Mouse (Mus musculus): ENCODE results near the gene Klk1b9. TPM values are rescaled to one million over a fixed set of nuclear protein-coding genes. Genes with fewer than 3 reads are reported as not detected.

The Klk1b9 gene
- not detected for total RNA-seq (2023)

GRCm38 (mm10) chr7:43975761-43976160, at the start of gene Klk1b9:
TSS of gene Klk1b9 (plus strand) at chr7:43976061.

GRCm38 (mm10) chr7:43933440-43933839, 42.4 kb upstream of the Klk1b9 start, which contains the start of gene Klk15:
TSS of gene Klk15 (plus strand) at chr7:43933740.

GRCm38 (mm10) chr7:43950364-43950763, 25.5 kb upstream of the Klk1b9 start, which contains the start of gene Klk1b8:
TSS of gene Klk1b8 (plus strand) at chr7:43950664.

DNA sequence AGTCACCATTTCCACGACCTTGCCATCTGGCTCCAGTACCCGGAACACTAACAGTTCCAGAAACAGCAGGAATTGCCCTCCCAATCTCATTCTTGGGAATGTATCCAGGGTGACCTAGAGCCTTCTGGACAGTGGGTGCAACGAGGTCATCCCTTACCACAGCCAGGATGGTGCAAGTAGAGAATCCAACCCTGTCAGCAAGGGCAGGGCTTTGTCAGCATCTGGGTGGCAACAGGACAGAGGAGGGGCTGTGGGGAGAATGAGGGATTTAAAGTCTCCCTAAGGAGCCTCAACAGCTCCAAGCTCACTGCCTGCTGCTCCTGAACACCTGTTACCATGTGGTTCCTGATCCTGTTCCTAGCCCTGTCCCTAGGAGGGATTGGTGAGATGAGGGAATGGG, 9.4 kb upstream of the Klk1b9 start, which contains the start of gene Klk1b1:
Gene Klk1b1 (plus strand): TSS at position 301 of the 400 bp plus-strand sequence.

GRCm38 (mm10) chr7:43995577-43995976, 19.7 kb downstream of the Klk1b9 start, which contains the start of gene Klk1b11:
TSS of gene Klk1b11 (plus strand) at chr7:43995877.

DNA sequence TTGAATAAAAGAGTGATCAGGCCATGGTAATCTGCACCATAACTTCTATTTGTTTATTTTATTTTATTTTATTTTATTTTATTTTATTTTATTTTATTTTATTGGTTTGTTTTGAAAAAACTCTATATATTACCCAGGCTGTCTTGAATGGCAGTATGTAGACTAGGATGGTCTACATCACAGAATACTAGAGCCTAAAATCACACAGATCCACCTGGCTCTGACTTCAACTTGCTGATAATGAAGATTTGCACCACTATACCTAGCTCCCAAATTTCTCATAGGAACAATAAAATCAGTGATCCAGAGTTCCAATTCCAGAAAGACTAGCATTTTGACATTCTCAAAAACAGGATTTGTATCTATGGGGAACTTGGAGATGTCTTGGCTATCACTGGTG, 36.0 kb downstream of the Klk1b9 start, which contains the start of gene Klk1b26:
Gene Klk1b26 (plus strand): TSS at position 301 of the 400 bp plus-strand sequence.

Other genes with a start within 250 kb of the Klk1b9 start
- gene Klk12, start 207.2 kb upstream of the Klk1b9 start, total RNA-seq (2023) = not detected
- not detected for gene Klk11, start 201.5 kb upstream of the Klk1b9 start, total RNA-seq (2023)
- not detected for gene Klk10, start 195.0 kb upstream of the Klk1b9 start, total RNA-seq (2023)
- gene Klk9, start 184.2 kb upstream of the Klk1b9 start, total RNA-seq (2023) = not detected
- gene Klk8, start 178.5 kb upstream of the Klk1b9 start, total RNA-seq (2023) = 230 TPM
- 1.2 TPM for gene Klk7, start 164.8 kb upstream of the Klk1b9 start, total RNA-seq (2023)
- gene Klk6, start 151.6 kb upstream of the Klk1b9 start, total RNA-seq (2023) = not detected
- gene Klk5, start 134.1 kb upstream of the Klk1b9 start, total RNA-seq (2023) = not detected
- not detected for gene Klk4, start 94.9 kb upstream of the Klk1b9 start, total RNA-seq (2023)
- not detected for gene Klk15, start 42.3 kb upstream of the Klk1b9 start, total RNA-seq (2023)
- gene Klk1b8, start 25.4 kb upstream of the Klk1b9 start, total RNA-seq (2023) = not detected
- not detected for gene Klk1b1, start 9.3 kb upstream of the Klk1b9 start, total RNA-seq (2023)
- not detected for gene Klk1b11, start 19.8 kb downstream of the Klk1b9 start, total RNA-seq (2023)
- gene Klk1b26, start 36.1 kb downstream of the Klk1b9 start, total RNA-seq (2023) = not detected
- not detected for gene Klk1b27, start 76.2 kb downstream of the Klk1b9 start, total RNA-seq (2023)
- not detected for gene Klk1b21, start 126.3 kb downstream of the Klk1b9 start, total RNA-seq (2023)
- not detected for gene Klk1b22, start 136.6 kb downstream of the Klk1b9 start, total RNA-seq (2023)
- not detected for gene Klk1b16, start 160.7 kb downstream of the Klk1b9 start, total RNA-seq (2023)
- gene Klk1b24, start 212.2 kb downstream of the Klk1b9 start, total RNA-seq (2023) = not detected
- gene Klk1b3, start 222.1 kb downstream of the Klk1b9 start, total RNA-seq (2023) = not detected
- gene Klk1b4, start 231.4 kb downstream of the Klk1b9 start, total RNA-seq (2023) = not detected
- not detected for gene Klk1b5, start 239.9 kb downstream of the Klk1b9 start, total RNA-seq (2023)
- not detected for gene Klk1, start 249.3 kb downstream of the Klk1b9 start, total RNA-seq (2023)